17 mouse cellular contexts compared by ENCODE assay signal in genomic region chr7:131628356-131628755, GRCm38 (mm10).
DNase-seq lines count a peak whose midpoint lies in the region; ATAC-seq and TF ChIP-seq lines count a peak whose summit lies in the region.
"Had no signal": no experiment of that assay in that cellular context is flagged by ENCODE, and none has a peak within 500 bp of the region (broad histone marks: within the 10 kb centered on the region; RNA-seq: fewer than 3 reads in every experiment).

No protein-coding gene starts in this region.

- no peaks in the 10 kb centered on the region for H3K9me3 ChIP-seq in forebrain, embryonic 11.5 days (ENCODE audit: control insufficient read depth, low read length)
- H3K9me3 ChIP-seq in forebrain, embryonic 10.5 days = no peaks in the 10 kb centered on the region
- no peaks in the 10 kb centered on the region for H3K9me3 ChIP-seq in forebrain, embryonic 15.5 days
- H3K9me3 ChIP-seq: embryonic facial prominence, embryonic 13.5 days; intestine, embryonic 15.5 days; liver, embryonic 12.5 days; megakaryocyte, embryonic 14.5 days; stomach, embryonic 15.5 days had no signal

- TF ChIP-seq POLR2A in cerebellum, adult 2 months (IDR thresholded peaks at IDR 0.05; ENCODE audit: borderline replicate concordance, insufficient read depth, low read length) = no peak

- WGBS in forebrain, embryonic 11.5 days = 88% methylated on average over 17 of the region's 17 CpGs
- WGBS in forebrain, embryonic 10.5 days = 90% methylated on average over 17 of the region's 17 CpGs
- 7% methylated on average over 17 of the region's 17 CpGs for WGBS in cerebellum, adult 2 months
- WGBS in forebrain, embryonic 15.5 days = 58% methylated on average over 17 of the region's 17 CpGs

- H3K4me3 ChIP-seq in forebrain, embryonic 11.5 days (ENCODE audit: low read depth, low read length) = no peak overlapping the region
- no peak overlapping the region for H3K4me3 ChIP-seq in forebrain, embryonic 10.5 days
- no peak overlapping the region for H3K4me3 ChIP-seq in layer of hippocampus, adult 2 months
- H3K4me3 ChIP-seq in cerebellum, adult 2 months (replicated peaks; ENCODE audit: insufficient read depth, low read depth, low read length) = peak overlapping the region; percentile 34
- no peak overlapping the region for H3K4me3 ChIP-seq in forebrain, embryonic 15.5 days
- H3K4me3 ChIP-seq: embryonic facial prominence, embryonic 13.5 days; intestine, embryonic 15.5 days; liver, embryonic 12.5 days; megakaryocyte, embryonic 14.5 days; stomach, embryonic 15.5 days had no signal

- TF ChIP-seq CTCF in layer of hippocampus, adult 2 months (conservative IDR thresholded peaks at IDR 0.05) = no peak
- TF ChIP-seq CTCF in cerebellum, adult 2 months (IDR thresholded peaks at IDR 0.05; ENCODE audit: borderline replicate concordance, insufficient read depth, low read depth, low read length) = no peak

- ATAC-seq in forebrain, embryonic 11.5 days (replicated peaks; ENCODE audit: low FRiP score) = no peak
- ATAC-seq in forebrain, embryonic 15.5 days (replicated peaks) = peak; percentile 69; the same call in 1 of the 2 replicates
- no peak for ATAC-seq in activated CD4-positive, CD25-positive, alpha-beta regulatory T cell, adult 4 months
- ATAC-seq in inflammation-experienced regulatory T-cells, adult 6 months = no peak
- ATAC-seq: intestine, embryonic 15.5 days; liver, embryonic 12.5 days; Patski had no signal

- peak; percentile 45 for DNase-seq in forebrain, embryonic 11.5 days (ENCODE audit: low spot score)
- no peak for DNase-seq in forebrain, embryonic 10.5 days (ENCODE audit: extremely low spot score, low spot score)
- DNase-seq in layer of hippocampus, postnatal 36 days = peak; percentile 12 to 23
- no peak for DNase-seq in layer of hippocampus, adult 2 months (ENCODE audit: low spot score in 2 of 2)
- peak; percentile 28 to 66 for DNase-seq in cerebellum, adult 2 months
- DNase-seq: spleen, adult 18-20 months; thymus, postnatal 14 days had no signal

- no peak overlapping the region for H3K4me2 ChIP-seq in forebrain, embryonic 11.5 days (ENCODE audit: low read depth, low read length, severe bottlenecking)
- H3K4me2 ChIP-seq in forebrain, embryonic 15.5 days (replicated peaks) = peak overlapping the region; percentile 5; the same call in 1 of the 2 replicates
- H3K4me2 ChIP-seq: embryonic facial prominence, embryonic 13.5 days; intestine, embryonic 15.5 days; liver, embryonic 12.5 days; stomach, embryonic 15.5 days had no signal

- H3K36me3 ChIP-seq in forebrain, embryonic 11.5 days (ENCODE audit: control insufficient read depth, insufficient read depth, low read length) = no peaks in the 10 kb centered on the region
- H3K36me3 ChIP-seq in forebrain, embryonic 10.5 days (replicated peaks) = no peaks in the 10 kb centered on the region
- H3K36me3 ChIP-seq in forebrain, embryonic 15.5 days = no peaks in the 10 kb centered on the region
- H3K36me3 ChIP-seq: embryonic facial prominence, embryonic 13.5 days; intestine, embryonic 15.5 days; liver, embryonic 12.5 days; stomach, embryonic 15.5 days had no signal

- H3K9ac ChIP-seq in forebrain, embryonic 11.5 days (ENCODE audit: low read length) = no peak overlapping the region
- H3K9ac ChIP-seq in forebrain, embryonic 15.5 days (replicated peaks) = no peak overlapping the region
- H3K9ac ChIP-seq: embryonic facial prominence, embryonic 13.5 days; intestine, embryonic 15.5 days; liver, embryonic 12.5 days; stomach, embryonic 15.5 days had no signal

- H3K27me3 ChIP-seq in forebrain, embryonic 11.5 days (ENCODE audit: control insufficient read depth, insufficient read depth, low read length) = peaks cover 9% of the 10 kb centered on the region; the same call in 1 of the 2 replicates
- H3K27me3 ChIP-seq in forebrain, embryonic 10.5 days (ENCODE audit: poor library complexity, severe bottlenecking) = peaks cover 93% of the 10 kb centered on the region
- no peaks in the 10 kb centered on the region; the same call in 1 of the 2 replicates for H3K27me3 ChIP-seq in cerebellum, adult 2 months (ENCODE audit: control insufficient read depth, insufficient read depth, low read length)
- H3K27me3 ChIP-seq in forebrain, embryonic 15.5 days = peaks cover 5% of the 10 kb centered on the region; the same call in 1 of the 2 replicates
- H3K27me3 ChIP-seq: intestine, embryonic 15.5 days; liver, embryonic 12.5 days; Patski; stomach, embryonic 15.5 days had no signal

- H3K4me1 ChIP-seq in forebrain, embryonic 11.5 days (replicated peaks; ENCODE audit: control insufficient read depth, insufficient read depth, low read length) = no peaks in the 10 kb centered on the region
- H3K4me1 ChIP-seq in forebrain, embryonic 10.5 days = 0 out of 2 replicates have a peak, but pooled peaks cover 3% of the 10 kb centered on the region
- peaks cover 8% of the 10 kb centered on the region for H3K4me1 ChIP-seq in cerebellum, adult 2 months (ENCODE audit: control insufficient read depth, insufficient read depth, low read length)
- peaks cover 35% of the 10 kb centered on the region for H3K4me1 ChIP-seq in forebrain, embryonic 15.5 days
- H3K4me1 ChIP-seq: intestine, embryonic 15.5 days; liver, embryonic 12.5 days; megakaryocyte, embryonic 14.5 days; stomach, embryonic 15.5 days had no signal

- H3K27ac ChIP-seq in forebrain, embryonic 11.5 days (ENCODE audit: low read depth, low read length) = no peak overlapping the region
- no peak overlapping the region for H3K27ac ChIP-seq in forebrain, embryonic 10.5 days
- no peak overlapping the region; the same call in 1 of the 2 replicates for H3K27ac ChIP-seq in layer of hippocampus, adult 2 months
- no peak overlapping the region for H3K27ac ChIP-seq in cerebellum, adult 2 months (ENCODE audit: insufficient read depth, low read length)
- peak overlapping the region; percentile 82 for H3K27ac ChIP-seq in forebrain, embryonic 15.5 days (replicated peaks)
- H3K27ac ChIP-seq: embryonic facial prominence, embryonic 13.5 days; intestine, embryonic 15.5 days; kidney, postnatal 0 days; liver, embryonic 12.5 days; stomach, embryonic 15.5 days had no signal

Comparison
In these comparisons a context has a peak if more than half of its experiments do, and no peak if none do; other contexts are left out.
1. DNase-seq: peak in forebrain, embryonic 11.5 days (single experiment), layer of hippocampus, postnatal 36 days (2 of 2) and cerebellum, adult 2 months (2 of 2); none in forebrain, embryonic 10.5 days (single experiment) and layer of hippocampus, adult 2 months (0 of 2).